Mouse (Mus musculus) CH12.LX (cell line): ENCODE measurements around the gene Med12. TPM values are rescaled to one million over a fixed set of nuclear protein-coding genes. Genes with fewer than 3 reads are reported as not detected.

ENCODE experiments used
- DNase-seq: peaks from one replicate; pipeline ENCODE4 v3.0.0-alpha.2; 2013; ENCODE audit errors: extremely low read depth
- H3K27ac ChIP-seq: 2 replicates; pipeline ENCODE4 v1.5.1; 2012; ENCODE audit warnings: low read depth, mild to moderate bottlenecking, control low read depth, moderate library complexity; ENCODE audit not compliant: insufficient read depth
- H3K27me3 ChIP-seq: replicated peaks from 2 replicates; pipeline ENCODE3; 2012; ENCODE audit warnings: inconsistent platforms
- H3K36me3 ChIP-seq, 2 experiments: replicated peaks in 1 of 2; 2 replicates each; pipeline versions ENCODE3 to v1.6.1; 2012; ENCODE audit warnings: inconsistent platforms in 1 of 2, low read length in 1 of 2, mild to moderate bottlenecking in 1 of 2, mixed read lengths in 1 of 2, moderate library complexity in 1 of 2; ENCODE audit not compliant: control insufficient read depth in 1 of 2, insufficient read depth in 1 of 2
- H3K4me1 ChIP-seq, 2 experiments: 2 replicates each; pipeline ENCODE4 v1.6.1; 2012; ENCODE audit warnings: inconsistent platforms in 1 of 2, moderate library complexity in 1 of 2; ENCODE audit not compliant: insufficient read depth in 2 of 2, control insufficient read depth in 1 of 2
- H3K4me2 ChIP-seq: 2 replicates; pipeline ENCODE4 v1.6.1; 2012; ENCODE audit warnings: low read depth, mild to moderate bottlenecking, control low read depth; ENCODE audit not compliant: poor library complexity, insufficient read depth, severe bottlenecking
- H3K4me3 ChIP-seq, 3 experiments: fragments of 150-350 bp in 1 of 3; sonication (generic) in 1 of 3; replicated peaks in 1 of 3; 2 replicates each; pipeline versions ENCODE3 to v1.5.1; 2011 to 2012; ENCODE audit warnings: low read depth in 2 of 3, low read length in 2 of 3, mild to moderate bottlenecking in 2 of 3, moderate library complexity in 2 of 3, control low read depth in 1 of 3, improper control_type of control experiment in 1 of 3, inconsistent platforms in 1 of 3, mixed read lengths in 1 of 3; ENCODE audit not compliant: poor library complexity in 1 of 3
- H3K79me2 ChIP-seq: replicated peaks from 2 replicates; pipeline ENCODE4 v1.6.1; 2012; ENCODE audit warnings: mild to moderate bottlenecking, moderate library complexity; ENCODE audit not compliant: control insufficient read depth, poor library complexity, insufficient read depth, severe bottlenecking; ENCODE audit errors: extremely low read depth
- H3K9ac ChIP-seq: 2 replicates; pipeline ENCODE4 v1.6.1; 2012; ENCODE audit warnings: low read depth, mild to moderate bottlenecking, control low read depth, moderate library complexity; ENCODE audit not compliant: insufficient read depth
- H3K9me3 ChIP-seq: replicated peaks from 2 replicates; pipeline ENCODE3; 2012; ENCODE audit warnings: low read length, inconsistent platforms, mixed read lengths
- BHLHE40 ChIP-seq: IDR thresholded peaks from 2 replicates; pipeline ENCODE4 v1.6.1; 2011; ENCODE audit warnings: mild to moderate bottlenecking, low read depth, low read length, improper control_type of control experiment
- CHD2 ChIP-seq: IDR thresholded peaks from 2 replicates; pipeline ENCODE4 v1.6.1; 2011; ENCODE audit warnings: low read length, improper control_type of control experiment
- E2F4 ChIP-seq: IDR thresholded peaks from 2 replicates; pipeline ENCODE4 v1.6.1; 2011; ENCODE audit warnings: low read depth, low read length, improper control_type of control experiment; ENCODE audit not compliant: insufficient replicate concordance
- ETS1 ChIP-seq: conservative IDR thresholded peaks from 2 replicates; pipeline ENCODE4 v1.6.1; 2012; ENCODE audit warnings: low read depth, mild to moderate bottlenecking, inconsistent platforms, low read length, improper control_type of control experiment, moderate library complexity
- GABPA ChIP-seq: IDR thresholded peaks from 2 replicates; pipeline ENCODE4 v1.6.1; 2012; ENCODE audit warnings: low read depth, low read length, improper control_type of control experiment, inconsistent platforms; ENCODE audit not compliant: insufficient replicate concordance
- HCFC1 ChIP-seq: IDR thresholded peaks from 2 replicates; pipeline ENCODE4 v1.6.1; 2012; ENCODE audit warnings: low read depth, mild to moderate bottlenecking, inconsistent platforms, low read length, improper control_type of control experiment
- JUN ChIP-seq: IDR thresholded peaks from 2 replicates; pipeline ENCODE4 v1.6.1; 2011; ENCODE audit warnings: low read depth, mild to moderate bottlenecking, low read length, improper control_type of control experiment, moderate library complexity; ENCODE audit not compliant: insufficient read depth
- JUND ChIP-seq: conservative IDR thresholded peaks from 2 replicates; pipeline ENCODE4 v1.6.1; 2011; ENCODE audit warnings: low read depth, low read length, improper control_type of control experiment
- MAZ ChIP-seq: IDR thresholded peaks from 2 replicates; pipeline ENCODE4 v1.6.1; 2012; ENCODE audit warnings: low read depth, mild to moderate bottlenecking, inconsistent platforms, low read length, improper control_type of control experiment, moderate library complexity
- MEF2A ChIP-seq: IDR thresholded peaks from 2 replicates; pipeline ENCODE4 v1.6.1; 2014; ENCODE audit warnings: low read depth, mild to moderate bottlenecking, inconsistent platforms, low read length, improper control_type of control experiment, borderline replicate concordance
- MXI1 ChIP-seq: IDR thresholded peaks from 2 replicates; pipeline ENCODE4 v1.6.1; 2011; ENCODE audit warnings: mild to moderate bottlenecking, low read depth, low read length, improper control_type of control experiment
- NELFE ChIP-seq: IDR thresholded peaks from 2 replicates; pipeline ENCODE4 v1.6.1; 2011; ENCODE audit warnings: low read depth, low read length, improper control_type of control experiment
- NRF1 ChIP-seq: IDR thresholded peaks from 2 replicates; pipeline ENCODE4 v1.6.1; 2014; ENCODE audit warnings: low read depth, mild to moderate bottlenecking, inconsistent platforms, low read length, improper control_type of control experiment, moderate library complexity
- POLR2AphosphoS2 ChIP-seq: IDR thresholded peaks from 2 replicates; pipeline ENCODE4 v1.6.1; 2011; ENCODE audit warnings: low read depth, low read length, improper control_type of control experiment
- RAD21 ChIP-seq: IDR thresholded peaks from 2 replicates; pipeline ENCODE4 v1.6.1; 2011; ENCODE audit warnings: low read depth, mild to moderate bottlenecking, low read length, improper control_type of control experiment, moderate library complexity
- RCOR1 ChIP-seq: conservative IDR thresholded peaks from 2 replicates; pipeline ENCODE4 v1.6.1; 2012; ENCODE audit warnings: low read depth, mild to moderate bottlenecking, inconsistent platforms, low read length, improper control_type of control experiment
- SIN3A ChIP-seq: IDR thresholded peaks from 2 replicates; pipeline ENCODE4 v1.6.1; 2012; ENCODE audit warnings: low read length, improper control_type of control experiment, inconsistent platforms
- SMC3 ChIP-seq: IDR thresholded peaks from 2 replicates; pipeline ENCODE4 v1.6.1; 2011; ENCODE audit warnings: low read depth, low read length, improper control_type of control experiment
- TBP ChIP-seq: conservative IDR thresholded peaks from 2 replicates; pipeline ENCODE4 v1.6.1; 2011; ENCODE audit warnings: low read depth, low read length, improper control_type of control experiment
- USF1 ChIP-seq: IDR thresholded peaks from 2 replicates; pipeline ENCODE4 v1.6.1; 2014; ENCODE audit warnings: low read depth, mild to moderate bottlenecking, inconsistent platforms, low read length, improper control_type of control experiment
- USF2 ChIP-seq: conservative IDR thresholded peaks from 2 replicates; pipeline ENCODE4 v1.6.1; 2011; ENCODE audit warnings: low read depth, low read length, improper control_type of control experiment
- ZC3H11A ChIP-seq: IDR thresholded peaks from 2 replicates; pipeline ENCODE4 v1.6.1; 2012; ENCODE audit warnings: low read depth, mild to moderate bottlenecking, inconsistent platforms, low read length, improper control_type of control experiment
- ZKSCAN1 ChIP-seq: IDR thresholded peaks from 2 replicates; pipeline ENCODE4 v1.6.1; 2012; ENCODE audit warnings: low read depth, inconsistent platforms, low read length, improper control_type of control experiment, borderline replicate concordance
- ZMIZ1 ChIP-seq: IDR thresholded peaks from 2 replicates; pipeline ENCODE4 v1.6.1; 2012; ENCODE audit warnings: low read depth, mild to moderate bottlenecking, inconsistent platforms, low read length, improper control_type of control experiment
- ZNF384 ChIP-seq: IDR thresholded peaks from 2 replicates; pipeline ENCODE4 v1.6.1; 2012; ENCODE audit warnings: low read depth, low read length, improper control_type of control experiment, inconsistent platforms
- dilution Hi-C: fragments of 300-500 bp; cut with MboI; formaldehyde crosslinking; loops from 2 replicates; pipeline ENCODE4 v1.14.3; 2020; ENCODE audit warnings: low sequenced_read_pairs; ENCODE audit not compliant: extremely low pct_unique_long_range_greater_than_20kb, extremely low pct_ligation_motif_present
- in situ Hi-C: fragments of 300-500 bp; cut with MboI; formaldehyde crosslinking; loops from 3 replicates; pipeline ENCODE4 v1.14.3; 2019; ENCODE audit warnings: low sequenced_read_pairs, low pct_ligation_motif_present, low pct_unique_long_range_greater_than_20kb, mixed read lengths
- polyA plus RNA-seq: library from polyadenylated mRNA; unstranded; fragments of >175 nt; gene quantifications from 2 replicates; pipeline ENCODE4 v1.2.1, GENCODE M21; 2012; ENCODE audit warnings: low read depth; ENCODE audit not compliant: insufficient read length
- total RNA-seq, 2 experiments: library from RNA; depleted of rRNA; stranded (reverse); fragments of 300-350 nt in 1 of 2; fragments of >200 nt in 1 of 2; gene quantifications; 2 replicates each; pipeline ENCODE4 v1.2.3; 2012 to 2014

Gene Med12
- total and polyA plus RNA-seq, 3 experiments, result 15.7 to 66.4 (median 40.3) TPM

- H3K36me3 ChIP-seq, result peaks cover 79 to 98% of the 10 kb centered on the region in 2 experiments
- H3K4me3 ChIP-seq, result no peak overlapping the region
- H3K4me2 ChIP-seq, result no peak overlapping the region
- H3K27me3 ChIP-seq, result no peaks in the 10 kb centered on the region
- H3K27ac ChIP-seq, result no peak overlapping the region
- in situ Hi-C loops, result loop anchor here (25.0 kb wide), 1 partner anchor 151 kb away; no protein-coding TSS in a partner anchor
- no peaks in the 10 kb centered on the region for H3K9me3 ChIP-seq
- no peak for TF ChIP-seq USF1
- no peak for TF ChIP-seq MXI1
- TF ChIP-seq ZC3H11A, result no peak
- no peak for TF ChIP-seq ETS1
- no peak for TF ChIP-seq POLR2AphosphoS2
- TF ChIP-seq RAD21, result no peak
- TF ChIP-seq JUN, result no peak
- no peak for TF ChIP-seq BHLHE40
- TF ChIP-seq MAZ, result no peak
- no peak for TF ChIP-seq HCFC1
- no peak for TF ChIP-seq SMC3
- no peak for TF ChIP-seq ZMIZ1
- dilution Hi-C loops, result no loop called here
- no peak overlapping the region for H3K9ac ChIP-seq
- DNase-seq, result no peak
- no peaks in the 10 kb centered on the region for H3K79me2 ChIP-seq
- no peaks in the 10 kb centered on the region for H3K4me1 ChIP-seq
Measured at GRCm38 (mm10) chrX:101288432-101288831, 14.6 kb downstream of the Med12 start.

- dilution Hi-C loops (no loop called here), in situ Hi-C loops (loop anchor here (25.0 kb wide), 1 partner anchor 152 kb away; no protein-coding TSS in a partner anchor)
- TF ChIP-seq SIN3A, result no peak
- TF ChIP-seq USF1, result no peak
- TF ChIP-seq TBP, result no peak
- TF ChIP-seq CHD2, result no peak
- no peak for TF ChIP-seq NRF1
- no peak for TF ChIP-seq USF2
- TF ChIP-seq RCOR1, result no peak
- no peak for TF ChIP-seq JUND
- no peak for TF ChIP-seq GABPA
- TF ChIP-seq ZNF384, result no peak
- no peak for TF ChIP-seq POLR2AphosphoS2
- no peak for TF ChIP-seq JUN
- TF ChIP-seq ZKSCAN1, result no peak
- no peak for TF ChIP-seq E2F4
- TF ChIP-seq MEF2A, result no peak
- no peak for TF ChIP-seq RAD21
- no peak for TF ChIP-seq SMC3
- no peak for TF ChIP-seq MXI1
- no peak for TF ChIP-seq NELFE
- Histone ChIP-seq H3K9ac (no peak overlapping the region), H3K9me3 (no peaks in the 10 kb centered on the region), H3K4me2 (no peak overlapping the region), H3K27ac (no peak overlapping the region), H3K79me2 (no peaks in the 10 kb centered on the region), H3K27me3 (no peaks in the 10 kb centered on the region), H3K4me3 (no peak overlapping the region), H3K4me1 (no peaks in the 10 kb centered on the region), H3K36me3 (peaks cover 79 to 98% of the 10 kb centered on the region in 2 experiments)
- DNase-seq, result no peak
Measured at GRCm38 (mm10) chrX:101289037-101289436, 15.2 kb downstream of the Med12 start.
